Mouse (Mus musculus) forebrain, embryonic 14.5 days (tissue): ENCODE measurements at regions not wholly inside any gene's neighbourhood (a gene's known extent, or its start where the extent isn't known, plus 50 kb on each side); places are given as distances from the start of the nearest gene placed in this dataset.

Experiments
- ATAC-seq: fragments of 200-750 bp; cut with Nextera tagmentation; 2 replicates; pipeline ENCODE4 v1.8.0; 2017; ENCODE audit warnings: mild to moderate bottlenecking, moderate library complexity
- DNase-seq: peaks from one replicate; pipeline ENCODE4 v3.0.0-alpha.2; 2015; ENCODE audit warnings: low spot score
- H3K27ac ChIP-seq: fragments of 300-500 bp; sonication (generic); 2 replicates; pipeline ENCODE4 v1.5.1; 2014; ENCODE audit warnings: low read depth, mild to moderate bottlenecking, control low read depth, low read length, moderate library complexity
- H3K27me3 ChIP-seq: fragments of 300-500 bp; sonication (generic); replicated peaks from 2 replicates; pipeline ENCODE4 v1.6.1; 2014; ENCODE audit warnings: low read length, control low read depth, mixed read lengths; ENCODE audit not compliant: control insufficient read depth, insufficient read depth
- H3K36me3 ChIP-seq: fragments of 300-500 bp; sonication (generic); 2 replicates; pipeline ENCODE4 v1.6.1; 2014; ENCODE audit warnings: low read length, control low read depth; ENCODE audit not compliant: control insufficient read depth, insufficient read depth
- H3K4me1 ChIP-seq: fragments of 300-500 bp; sonication (generic); 2 replicates; pipeline ENCODE4 v1.6.1; 2014; ENCODE audit warnings: antibody characterized with exemption, low read length, control low read depth; ENCODE audit not compliant: control insufficient read depth, insufficient read depth
- H3K4me2 ChIP-seq: fragments of 300-500 bp; sonication (generic); 2 replicates; pipeline ENCODE4 v1.6.1; 2014; ENCODE audit warnings: mild to moderate bottlenecking, control low read depth, low read length
- H3K4me3 ChIP-seq: fragments of 300-500 bp; sonication (generic); 2 replicates; pipeline ENCODE4 v1.5.1; 2014; ENCODE audit warnings: low read depth, low read length, control low read depth
- H3K9ac ChIP-seq: fragments of 300-500 bp; sonication (generic); 2 replicates; pipeline ENCODE4 v1.6.1; 2014; ENCODE audit warnings: mild to moderate bottlenecking, low read length, control low read depth, moderate library complexity
- H3K9me3 ChIP-seq: fragments of 300-500 bp; sonication (generic); replicated peaks from 2 replicates; pipeline ENCODE4 v1.6.1; 2016; ENCODE audit warnings: low read length, control low read depth, mixed read lengths; ENCODE audit not compliant: control insufficient read depth
- WGBS: fragments of 180-500 bp; shearing (Covaris S2); extraction: QIAGEN DNeasy Blood & Tissue Kit; methylation state at CpG from one replicate; pipeline ENCODE4 v1.1.7; 2014; 5-methylcytosine and 5-hydroxymethylcytosine counted together

- ATAC-seq (peak; percentile 54), DNase-seq (no peak)
- peak overlapping the region; percentile 51 for H3K9ac ChIP-seq
- peak overlapping the region; percentile 59 for H3K4me2 ChIP-seq
- no peaks in the 10 kb centered on the region for H3K36me3 ChIP-seq
- H3K27me3 ChIP-seq: peaks cover 9% of the 10 kb centered on the region; the same call in 1 of the 2 replicates
- WGBS: 2% methylated on average over 24 of the region's 24 CpGs
- H3K9me3 ChIP-seq: no peaks in the 10 kb centered on the region
- peak overlapping the region; percentile 31 for H3K4me3 ChIP-seq
- H3K27ac ChIP-seq: peak overlapping the region; percentile 5; the same call in 1 of the 2 replicates
- peaks cover 12% of the 10 kb centered on the region for H3K4me1 ChIP-seq
Measured at GRCm38 (mm10) chr9:43879220-43879968, 135.6 kb downstream of the Nectin1 start.

GRCm38 (mm10) chr9:43879969-43880396, 136.2 kb downstream of the Nectin1 start:
- ATAC-seq (peak; percentile 82), DNase-seq (peak; percentile 81)
- 0% methylated on average over 26 of the region's 26 CpGs for WGBS
- H3K4me2 ChIP-seq: peak overlapping the region; percentile 59
- H3K27me3 ChIP-seq: peaks cover 9% of the 10 kb centered on the region; the same call in 1 of the 2 replicates
- no peaks in the 10 kb centered on the region for H3K36me3 ChIP-seq
- H3K4me1 ChIP-seq: peaks cover 12% of the 10 kb centered on the region
- no peaks in the 10 kb centered on the region for H3K9me3 ChIP-seq
- peak overlapping the region; percentile 51 for H3K9ac ChIP-seq
- H3K4me3 ChIP-seq: peak overlapping the region; percentile 31
- H3K27ac ChIP-seq: no peak overlapping the region; the same call in 1 of the 2 replicates

GRCm38 (mm10) chr9:43893086-43893485, 149.3 kb downstream of the Nectin1 start:
- Histone ChIP-seq H3K4me3 (no peak overlapping the region), H3K27me3 (no peaks in the 10 kb centered on the region), H3K4me1 (peaks cover 6% of the 10 kb centered on the region), H3K9me3 (no peaks in the 10 kb centered on the region), H3K36me3 (no peaks in the 10 kb centered on the region), H3K4me2 (no peak overlapping the region), H3K9ac (no peak overlapping the region), H3K27ac (no peak overlapping the region)
- ATAC-seq: no peak; the same call in 1 of the 2 replicates
- whole genome bisulfite sequencing: 16% methylated on average over 6 of the region's 6 CpGs
- DNase-seq: peak; percentile 54

GRCm38 (mm10) chr9:43899239-43899638, 143.9 kb upstream of the Thy1 start:
- H3K4me3 ChIP-seq: no peak overlapping the region
- no peaks in the 10 kb centered on the region for H3K9me3 ChIP-seq
- H3K4me1 ChIP-seq: peaks cover 3% of the 10 kb centered on the region; the same call in 1 of the 2 replicates
- H3K9ac ChIP-seq: no peak overlapping the region
- 54% methylated on average over 4 of the region's 4 CpGs for WGBS
- DNase-seq (peak; percentile 68), ATAC-seq (peak; percentile 32; the same call in 1 of the 2 replicates)
- no peaks in the 10 kb centered on the region for H3K36me3 ChIP-seq
- H3K4me2 ChIP-seq: no peak overlapping the region
- 0 out of 2 replicates have a peak overlapping the region, but pooled peaks have one; percentile 5 for H3K27ac ChIP-seq
- H3K27me3 ChIP-seq: no peaks in the 10 kb centered on the region

GRCm38 (mm10) chr9:43908325-43908724, 134.9 kb upstream of the Thy1 start:
- Histone ChIP-seq H3K27me3 (no peaks in the 10 kb centered on the region), H3K36me3 (no peaks in the 10 kb centered on the region), H3K27ac (no peak overlapping the region), H3K9ac (no peak overlapping the region), H3K9me3 (no peaks in the 10 kb centered on the region), H3K4me1 (no peaks in the 10 kb centered on the region), H3K4me3 (no peak overlapping the region), H3K4me2 (no peak overlapping the region)
- 90% methylated on average over 4 of the region's 4 CpGs for WGBS
- DNase-seq (no peak), ATAC-seq (no peak)

- H3K4me1 ChIP-seq: peaks cover 14% of the 10 kb centered on the region
- DNase-seq (no peak), ATAC-seq (no peak)
- no peaks in the 10 kb centered on the region for H3K27me3 ChIP-seq
- no peak overlapping the region for H3K4me2 ChIP-seq
- 71% methylated on average over 5 of the region's 5 CpGs for WGBS
- H3K9ac ChIP-seq: no peak overlapping the region
- H3K36me3 ChIP-seq: no peaks in the 10 kb centered on the region
- no peaks in the 10 kb centered on the region for H3K9me3 ChIP-seq
- H3K4me3 ChIP-seq: no peak overlapping the region
- H3K27ac ChIP-seq: no peak overlapping the region
Measured at GRCm38 (mm10) chr9:43915015-43915414, 128.2 kb upstream of the Thy1 start.

- no peaks in the 10 kb centered on the region for H3K36me3 ChIP-seq
- DNase-seq (no peak), ATAC-seq (no peak)
- H3K4me2 ChIP-seq: no peak overlapping the region
- H3K4me1 ChIP-seq: peaks cover 29% of the 10 kb centered on the region
- no peaks in the 10 kb centered on the region for H3K9me3 ChIP-seq
- no peak overlapping the region for H3K27ac ChIP-seq
- no peak overlapping the region for H3K4me3 ChIP-seq
- H3K9ac ChIP-seq: no peak overlapping the region
- WGBS: 29% methylated on average over 10 of the region's 10 CpGs
- no peaks in the 10 kb centered on the region for H3K27me3 ChIP-seq
Measured at GRCm38 (mm10) chr9:43917467-43917866, 125.7 kb upstream of the Thy1 start.

GRCm38 (mm10) chr9:43919010-43919409, 124.2 kb upstream of the Thy1 start:
- H3K9ac ChIP-seq: peak overlapping the region; percentile 38; the same call in 1 of the 2 replicates

More at GRCm38 (mm10) chr9:43919010-43919409, 124.2 kb upstream of the Thy1 start:
- Histone ChIP-seq H3K36me3 (no peaks in the 10 kb centered on the region), H3K4me2 (peak overlapping the region; percentile 16; the same call in 1 of the 2 replicates), H3K27me3 (no peaks in the 10 kb centered on the region), H3K4me3 (no peak overlapping the region), H3K9me3 (no peaks in the 10 kb centered on the region), H3K27ac (peak overlapping the region; percentile 67; the same call in 1 of the 2 replicates), H3K4me1 (peaks cover 39% of the 10 kb centered on the region)
- DNase-seq (peak; percentile 56), ATAC-seq (no peak; the same call in 1 of the 2 replicates)
- WGBS: 28% methylated on average over 17 of the region's 17 CpGs
